Mouse (Mus musculus) subcutaneous adipose tissue, adult 2 months (tissue): Measurements from ENCODE around the gene Spag5. TPM values are rescaled to one million over a fixed set of nuclear protein-coding genes. Genes with fewer than 3 reads are reported as not detected.

Source experiments
- polyA plus RNA-seq: library from polyadenylated mRNA; depleted of rRNA; stranded (reverse); fragments of >200 nt; gene quantifications from 2 replicates; pipeline ENCODE4 v1.2.3, GENCODE M21; 2012; ENCODE audit warnings: low replicate concordance; rRNA removed

Gene Spag5
- polyA plus RNA-seq, result 1.3 and 5.4 TPM in 2 replicates

GRCm38 (mm10) chr11:78301357-78302084 is at the start of gene Spag5:
Gene Spag5 (plus strand): TSS chr11:78301529.

GRCm38 (mm10) chr11:78261380-78262352 is 39.7 kb upstream of the Spag5 start, which contains the start of gene 2610507B11Rik:
Gene 2610507B11Rik (plus strand): TSS chr11:78261752.

GRCm38 (mm10) chr11:78290654-78291053 is 10.7 kb upstream of the Spag5 start, which contains the start of gene BC030499:
Gene BC030499 (plus strand): TSS chr11:78290841.

GRCm38 (mm10) chr11:78322860-78323259 is 21.5 kb downstream of the Spag5 start, which contains the start of gene Aldoc:
Gene Aldoc (plus strand): TSS chr11:78322968.

GRCm38 (mm10) chr11:78327634-78328511 is 26.5 kb downstream of the Spag5 start, which contains the start of gene Pigs:
Gene Pigs (plus strand): TSS chr11:78328415.

GRCm38 (mm10) chr11:78343381-78344327 is 42.3 kb downstream of the Spag5 start, which contains the start of gene Unc119:
Gene Unc119 (plus strand): TSS chr11:78343482.

Other genes starting within 250 kb of the Spag5 start
- 42.7 and 44.1 TPM in 2 replicates for gene Eral1, start 221.1 kb upstream of the Spag5 start, polyA plus RNA-seq
- 13.2 and 18.0 TPM in 2 replicates for gene Fam222b, start 206.9 kb upstream of the Spag5 start, polyA plus RNA-seq
- 32.7 and 61.9 TPM in 2 replicates for gene Traf4, start 135.9 kb upstream of the Spag5 start, polyA plus RNA-seq
- gene Nek8, start 124.9 kb upstream of the Spag5 start, polyA plus RNA-seq, result 16.3 and 23.8 TPM in 2 replicates
- 81.1 and 154 TPM in 2 replicates for gene Tlcd1, start 124.8 kb upstream of the Spag5 start, polyA plus RNA-seq
- 199 and 383 TPM in 2 replicates for gene Rpl23a, start 117.9 kb upstream of the Spag5 start, polyA plus RNA-seq
- gene Rab34, start 113.1 kb upstream of the Spag5 start, polyA plus RNA-seq, result 147 and 188 TPM in 2 replicates
- gene Proca1, start 108.1 kb upstream of the Spag5 start, polyA plus RNA-seq, result 4.9 and 12.0 TPM in 2 replicates
- 123 and 136 TPM in 2 replicates for gene Sdf2, start 55.8 kb upstream of the Spag5 start, polyA plus RNA-seq
- gene Supt6, start 55.5 kb upstream of the Spag5 start, polyA plus RNA-seq, result 18.6 and 25.9 TPM in 2 replicates
- gene 2610507B11Rik, start 39.8 kb upstream of the Spag5 start, polyA plus RNA-seq, result 98.7 and 125 TPM in 2 replicates
- gene BC030499, start 10.7 kb upstream of the Spag5 start, polyA plus RNA-seq, result 0.23 and 0.24 TPM in 2 replicates
- gene Aldoc, start 21.4 kb downstream of the Spag5 start, polyA plus RNA-seq, result 0.95 and 4.4 TPM in 2 replicates
- gene Pigs, start 26.9 kb downstream of the Spag5 start, polyA plus RNA-seq, result 96.3 and 108 TPM in 2 replicates
- 136 and 376 TPM in 2 replicates for gene Unc119, start 42.0 kb downstream of the Spag5 start, polyA plus RNA-seq
- not detected in 2 replicates for gene Foxn1, start 85.0 kb downstream of the Spag5 start, polyA plus RNA-seq
- gene Slc13a2, start 120.7 kb downstream of the Spag5 start, polyA plus RNA-seq, result 0.27 and 0.40 TPM in 2 replicates
- 42.4 and 43.1 TPM in 2 replicates for gene Slc46a1, start 164.2 kb downstream of the Spag5 start, polyA plus RNA-seq
- gene Sarm1, start 196.2 kb downstream of the Spag5 start, polyA plus RNA-seq, result 1.1 and 2.4 TPM in 2 replicates
- 20.3 and 32.7 TPM in 2 replicates for gene Vtn, start 197.6 kb downstream of the Spag5 start, polyA plus RNA-seq
- gene Sebox, start 201.9 kb downstream of the Spag5 start, polyA plus RNA-seq, result not detected in 2 replicates
- 19.0 and 20.4 TPM in 2 replicates for gene Tmem199, start 210.6 kb downstream of the Spag5 start, polyA plus RNA-seq
- gene Poldip2, start 210.7 kb downstream of the Spag5 start, polyA plus RNA-seq, result 114 and 118 TPM in 2 replicates
- gene Tnfaip1, start 234.8 kb downstream of the Spag5 start, polyA plus RNA-seq, result 55.4 and 59.5 TPM in 2 replicates
- 59.1 and 83.4 TPM in 2 replicates for gene Ift20, start 234.8 kb downstream of the Spag5 start, polyA plus RNA-seq
- 19.6 and 23.3 TPM in 2 replicates for gene Tmem97, start 249.2 kb downstream of the Spag5 start, polyA plus RNA-seq